Mouse (Mus musculus) forebrain, embryonic 13.5 days (tissue): ENCODE measurements around the gene Dpep2nb. TPM values are rescaled to one million over a fixed set of nuclear protein-coding genes. Genes with fewer than 3 reads are reported as not detected.
"Not testable (repeated sequence)": the region's sequence is repeated elsewhere in the genome, so short reads cannot be mapped to it uniquely, and the experiment has no call there.

Source experiments
- ATAC-seq: fragments of 200-750 bp; cut with Nextera tagmentation; 2 replicates; pipeline ENCODE4 v1.8.0; 2017
- H3K27ac ChIP-seq: fragments of 300-500 bp; sonication (generic); 2 replicates; pipeline ENCODE4 v1.5.1; 2015; ENCODE audit warnings: inconsistent platforms, mild to moderate bottlenecking, moderate library complexity
- H3K27me3 ChIP-seq: fragments of 300-500 bp; sonication (generic); 2 replicates; pipeline ENCODE4 v1.6.1; 2015; ENCODE audit warnings: mild to moderate bottlenecking, inconsistent platforms
- H3K36me3 ChIP-seq: fragments of 300-500 bp; sonication (generic); 2 replicates; pipeline ENCODE4 v1.6.1; 2015; ENCODE audit warnings: mild to moderate bottlenecking, inconsistent platforms; ENCODE audit not compliant: poor library complexity, severe bottlenecking
- H3K4me1 ChIP-seq: fragments of 300-500 bp; sonication (generic); 2 replicates; pipeline ENCODE4 v1.6.1; 2015; ENCODE audit warnings: inconsistent platforms
- H3K4me2 ChIP-seq: fragments of 300-500 bp; sonication (generic); 2 replicates; pipeline ENCODE4 v1.6.1; 2015; ENCODE audit warnings: inconsistent platforms, mild to moderate bottlenecking, moderate library complexity
- H3K4me3 ChIP-seq: fragments of 300-500 bp; sonication (generic); 2 replicates; pipeline ENCODE4 v1.5.1; 2015; ENCODE audit warnings: mild to moderate bottlenecking, inconsistent platforms
- H3K9ac ChIP-seq: fragments of 300-500 bp; sonication (generic); 2 replicates; pipeline ENCODE4 v1.6.1; 2015; ENCODE audit warnings: mild to moderate bottlenecking, inconsistent platforms
- H3K9me3 ChIP-seq: fragments of 300-500 bp; sonication (generic); replicated peaks from 2 replicates; pipeline ENCODE4 v1.6.1; 2016; ENCODE audit warnings: inconsistent platforms
- WGBS: fragments of 180-500 bp; shearing (Covaris S2); methylation state at CpG from one replicate; pipeline ENCODE4 v1.1.7; 2015; 5-methylcytosine and 5-hydroxymethylcytosine counted together
- polyA plus RNA-seq: library from polyadenylated mRNA; unstranded; fragments of >200 nt; fragmentation: Nextera tagmentation; extraction: Ambion mirVana; gene quantifications from 2 replicates; pipeline ENCODE4 v1.2.1, GENCODE M21; 2015

Dpep2nb gene
- polyA plus RNA-seq, 1 experiment from 2014 or later: not detected

DNA sequence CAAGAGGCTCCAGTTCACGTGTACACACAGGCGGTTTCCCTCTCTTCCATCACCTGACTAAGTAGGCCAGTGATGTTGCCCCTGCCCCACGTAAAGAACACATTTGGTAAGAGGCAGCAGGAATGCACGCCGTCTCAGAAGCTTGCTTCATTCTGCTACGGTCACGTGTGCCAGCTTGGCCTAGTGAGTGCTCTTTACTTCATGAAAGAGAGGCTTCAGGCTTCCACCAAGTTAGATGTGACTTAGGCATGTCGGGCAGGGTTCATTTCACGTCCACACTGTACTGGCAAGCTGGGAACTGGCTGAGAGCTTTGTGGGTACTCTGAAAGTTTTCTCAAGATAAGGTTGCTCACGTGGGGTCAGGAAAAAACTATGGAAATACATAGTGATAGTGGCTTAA lies 32.9 kb upstream of the Dpep2nb start:
- WGBS: 91% methylated on average over 10 of the region's 10 CpGs
- no peaks in the 10 kb centered on the region for H3K4me1 ChIP-seq
- peaks cover 16% of the 10 kb centered on the region for H3K36me3 ChIP-seq
- no peak overlapping the region for H3K9ac ChIP-seq
- no peak overlapping the region for H3K27ac ChIP-seq
- no peak overlapping the region for H3K4me2 ChIP-seq
- H3K27me3 ChIP-seq: no peaks in the 10 kb centered on the region
- no peak overlapping the region for H3K4me3 ChIP-seq
- no peak for ATAC-seq
- no peaks in the 10 kb centered on the region for H3K9me3 ChIP-seq

DNA sequence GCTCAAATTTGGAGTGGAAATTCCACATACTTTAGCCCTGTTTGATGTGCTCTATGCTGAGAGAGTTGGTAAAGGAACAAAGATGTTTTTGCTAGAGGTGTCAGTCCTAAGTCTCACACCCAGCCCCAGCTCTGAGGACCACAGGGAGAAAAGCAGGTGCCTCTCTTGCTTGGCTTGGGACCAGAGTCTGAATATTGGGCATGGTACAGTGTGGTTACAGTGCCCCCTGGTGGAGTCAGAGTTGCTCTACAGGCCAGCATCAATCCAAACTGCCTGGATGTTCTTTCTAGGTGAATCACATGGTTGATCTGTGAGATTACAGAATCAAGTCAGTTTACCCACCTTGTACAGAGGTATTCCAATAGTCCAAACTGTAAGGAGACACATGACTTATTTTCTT lies 16.7 kb upstream of the Dpep2nb start:
- Histone ChIP-seq H3K9me3 (no peaks in the 10 kb centered on the region), H3K4me2 (no peak overlapping the region), H3K27me3 (no peaks in the 10 kb centered on the region), H3K4me3 (no peak overlapping the region), H3K4me1 (no peaks in the 10 kb centered on the region), H3K27ac (no peak overlapping the region), H3K36me3 (peaks cover 39% of the 10 kb centered on the region), H3K9ac (no peak overlapping the region)
- ATAC-seq: peak; percentile 59; the same call in 1 of the 2 replicates

- 96% methylated on average over 3 of the region's 3 CpGs for WGBS
- no peak for ATAC-seq
- no peak overlapping the region for H3K4me3 ChIP-seq
- H3K4me2 ChIP-seq: no peak overlapping the region
- peaks cover 29% of the 10 kb centered on the region for H3K36me3 ChIP-seq
- no peak overlapping the region for H3K27ac ChIP-seq
- H3K9me3 ChIP-seq: no peaks in the 10 kb centered on the region
- no peaks in the 10 kb centered on the region for H3K4me1 ChIP-seq
- H3K9ac ChIP-seq: no peak overlapping the region
- H3K27me3 ChIP-seq: no peaks in the 10 kb centered on the region
These were observed 12.3 kb upstream of the Dpep2nb start for GRCm38 (mm10) chr8:106018039-106018438.

DNA sequence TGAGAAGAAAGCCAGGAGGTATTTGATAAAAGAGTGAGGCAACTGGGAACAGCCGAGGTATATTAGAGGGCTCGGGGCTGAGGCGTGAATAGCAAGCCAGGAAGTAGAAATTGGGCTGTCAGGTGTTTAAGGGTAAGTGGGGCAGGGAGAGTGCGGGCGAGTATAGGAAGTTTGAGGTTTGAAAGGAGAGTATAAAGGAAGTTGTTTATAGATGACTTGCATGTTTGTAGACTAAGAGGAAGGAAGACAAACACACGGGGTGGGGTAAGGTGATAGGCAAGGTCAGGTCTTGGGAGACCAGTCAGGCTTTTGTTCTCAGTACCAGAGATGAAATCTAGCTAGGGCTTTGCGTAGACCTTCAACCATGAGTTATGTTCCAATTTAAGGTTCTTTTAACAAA lies 11.4 kb upstream of the Dpep2nb start:
- no peak for ATAC-seq
- no peaks in the 10 kb centered on the region for H3K27me3 ChIP-seq
- H3K27ac ChIP-seq: no peak overlapping the region
- H3K4me2 ChIP-seq: no peak overlapping the region
- H3K9ac ChIP-seq: no peak overlapping the region
- H3K36me3 ChIP-seq: peaks cover 29% of the 10 kb centered on the region
- no peak overlapping the region for H3K4me3 ChIP-seq
- H3K9me3 ChIP-seq: no peaks in the 10 kb centered on the region
- H3K4me1 ChIP-seq: no peaks in the 10 kb centered on the region
- WGBS: 89% methylated on average over 7 of the region's 7 CpGs

GRCm38 (mm10) chr8:106016284-106016683 lies 10.5 kb upstream of the Dpep2nb start:
- peaks cover 5% of the 10 kb centered on the region; the same call in 1 of the 2 replicates for H3K4me1 ChIP-seq
- H3K4me3 ChIP-seq: no peak overlapping the region
- no peak overlapping the region for H3K9ac ChIP-seq
- no peak overlapping the region for H3K4me2 ChIP-seq
- H3K36me3 ChIP-seq: peaks cover 27% of the 10 kb centered on the region
- H3K27ac ChIP-seq: no peak overlapping the region
- no peaks in the 10 kb centered on the region for H3K9me3 ChIP-seq
- H3K27me3 ChIP-seq: no peaks in the 10 kb centered on the region
- no peak for ATAC-seq
- 92% methylated on average over 6 of the region's 6 CpGs for WGBS

GRCm38 (mm10) chr8:106012203-106012602 lies 6.4 kb upstream of the Dpep2nb start:
- not testable (repeated sequence) for H3K9me3 ChIP-seq, H3K27me3 ChIP-seq, ATAC-seq, H3K27ac ChIP-seq, H3K9ac ChIP-seq
- WGBS: 85% methylated on average over 8 of the region's 8 CpGs
- Histone ChIP-seq H3K36me3 (peaks cover 20% of the 10 kb centered on the region), H3K4me1 (peaks cover 20% of the 10 kb centered on the region), H3K4me3 (peak overlapping the region; percentile 97), H3K4me2 (peak overlapping the region; percentile 100)

DNA sequence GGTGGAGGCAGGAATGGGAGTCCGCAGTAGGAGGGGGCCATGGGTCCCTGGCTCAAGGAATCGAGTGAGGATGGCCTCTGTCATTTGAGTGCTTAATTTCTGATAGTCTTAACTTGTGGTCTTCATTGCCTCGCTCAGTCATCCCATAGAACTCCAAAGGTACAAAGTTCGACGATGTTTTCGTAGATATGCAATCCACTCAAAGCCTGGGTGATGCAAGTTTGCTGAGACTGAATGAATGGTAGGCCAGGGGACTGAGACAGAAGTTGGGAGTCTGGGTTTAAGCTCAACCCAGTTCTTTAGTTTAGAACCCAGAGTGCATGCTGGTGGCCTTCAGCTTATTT lies 5.8 kb upstream of the Dpep2nb start, which contains the start of gene Ddx28:
Ddx28 (minus strand) TSS at position 240 of the 344 bp plus-strand sequence.
- 2% methylated on average over 6 of the region's 6 CpGs for WGBS
- ATAC-seq: peak; percentile 17; the same call in 1 of the 2 replicates

GRCm38 (mm10) chr8:106010748-106011642 lies 5.2 kb upstream of the Dpep2nb start:
- Histone ChIP-seq H3K36me3 (peaks cover 15% of the 10 kb centered on the region), H3K4me2 (peak overlapping the region; percentile 100), H3K4me1 (peaks cover 20% of the 10 kb centered on the region), H3K4me3 (peak overlapping the region; percentile 97), H3K9ac (peak overlapping the region; percentile 91), H3K9me3 (no peaks in the 10 kb centered on the region), H3K27ac (peak overlapping the region; percentile 57; the same call in 1 of the 2 replicates), H3K27me3 (no peaks in the 10 kb centered on the region)
- WGBS: 1% methylated on average over 74 of the region's 74 CpGs
- ATAC-seq: peak; percentile 97

More for the DNA sequence above, 5.8 kb upstream of the Dpep2nb start, which contains the start of gene Ddx28:
- Histone ChIP-seq H3K36me3 (peaks cover 20% of the 10 kb centered on the region), H3K27me3 (no peaks in the 10 kb centered on the region), H3K4me2 (peak within 1 kb of the TSS; percentile 100), H3K4me1 (peaks cover 20% of the 10 kb centered on the region), H3K9ac (peak within 1 kb of the TSS; percentile 91), H3K4me3 (peak within 1 kb of the TSS; percentile 97), H3K27ac (peak within 1 kb of the TSS; percentile 57; the same call in 1 of the 2 replicates), H3K9me3 (no peaks in the 10 kb centered on the region)

DNA sequence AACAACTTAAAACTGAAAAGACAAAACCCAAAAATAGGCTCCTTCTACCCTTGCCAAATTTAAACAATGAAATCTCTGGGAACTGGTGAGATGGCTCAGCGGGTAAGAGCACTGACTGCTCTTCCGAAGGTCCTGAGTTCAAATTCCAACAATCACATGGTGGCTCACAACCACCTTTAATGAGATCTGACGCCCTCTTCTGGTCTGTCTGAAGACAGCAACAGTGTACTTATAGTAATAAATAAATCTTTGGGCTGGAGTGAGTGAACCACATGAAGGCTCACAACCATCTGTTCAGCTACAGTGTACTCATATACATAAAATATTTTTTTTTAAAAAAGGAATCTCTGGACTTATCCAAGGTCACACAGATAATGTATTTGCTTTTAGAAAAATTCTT lies 2.1 kb upstream of the Dpep2nb start:
- WGBS: 63% methylated on average over 3 of the region's 3 CpGs
- H3K4me2 ChIP-seq, ATAC-seq, H3K27ac ChIP-seq, H3K27me3 ChIP-seq, H3K9me3 ChIP-seq, H3K9ac ChIP-seq, H3K4me3 ChIP-seq: not testable (repeated sequence)
- peaks cover 20% of the 10 kb centered on the region for H3K4me1 ChIP-seq
- H3K36me3 ChIP-seq: peaks cover 11% of the 10 kb centered on the region

DNA sequence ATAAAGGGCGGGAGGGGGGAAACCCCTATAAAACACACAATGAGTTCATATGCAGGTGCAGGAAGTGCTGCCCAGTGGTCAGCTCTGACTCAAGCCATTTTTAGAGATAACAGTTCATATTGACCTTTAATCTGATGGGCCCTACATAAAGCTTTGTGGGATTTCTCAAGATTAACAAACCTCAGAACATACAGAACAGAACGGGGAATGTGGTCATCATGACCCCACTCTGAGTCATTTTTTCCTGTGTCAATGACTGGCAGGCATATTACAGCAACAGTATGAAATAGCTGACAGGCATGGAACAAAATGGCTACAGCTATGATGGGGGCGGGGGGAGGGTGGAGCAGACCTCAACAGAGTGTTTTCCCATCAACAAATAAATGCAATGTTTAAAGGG lies 1.4 kb upstream of the Dpep2nb start:
- Histone ChIP-seq H3K27ac (no peak overlapping the region), H3K4me1 (peaks cover 20% of the 10 kb centered on the region), H3K9ac (no peak overlapping the region), H3K9me3 (no peaks in the 10 kb centered on the region), H3K27me3 (no peaks in the 10 kb centered on the region), H3K4me3 (no peak overlapping the region), H3K36me3 (peaks cover 11% of the 10 kb centered on the region), H3K4me2 (no peak overlapping the region)
- 90% methylated on average over 3 of the region's 3 CpGs for WGBS
- no peak for ATAC-seq

DNA sequence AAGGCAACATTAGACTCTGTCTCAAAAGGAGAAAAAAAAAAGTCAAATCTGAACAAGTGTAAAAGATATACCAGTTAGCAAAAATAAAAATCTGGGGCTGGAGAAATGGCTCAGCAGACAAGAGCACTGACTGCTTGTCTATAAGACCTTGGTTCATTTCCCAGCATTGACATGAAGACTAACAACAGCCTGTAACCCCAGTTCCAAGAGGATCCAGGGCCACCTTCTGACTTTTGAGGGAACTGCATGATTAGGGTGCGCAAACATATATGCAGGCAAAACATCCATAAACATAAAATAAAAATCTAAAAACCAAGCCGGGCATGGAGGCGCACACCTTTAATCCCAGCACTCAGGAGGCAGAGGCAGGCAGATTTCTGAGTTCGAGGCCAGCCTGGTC lies 638 bp upstream of the Dpep2nb start:
- 90% methylated on average over 4 of the region's 4 CpGs for WGBS
- H3K4me2 ChIP-seq: no peak overlapping the region
- no peak overlapping the region for H3K4me3 ChIP-seq
- peaks cover 11% of the 10 kb centered on the region for H3K36me3 ChIP-seq
- peaks cover 16% of the 10 kb centered on the region for H3K4me1 ChIP-seq
- H3K27ac ChIP-seq: no peak overlapping the region
- H3K27me3 ChIP-seq: 0 out of 2 replicates have a peak, but pooled peaks cover 3% of the 10 kb centered on the region
- no peaks in the 10 kb centered on the region for H3K9me3 ChIP-seq
- no peak for ATAC-seq
- H3K9ac ChIP-seq: no peak overlapping the region

GRCm38 (mm10) chr8:106004538-106005207 lies 1.1 kb downstream of the Dpep2nb start:
- 84% methylated on average over 8 of the region's 8 CpGs for WGBS
- 0 out of 2 replicates have a peak, but pooled peaks cover 3% of the 10 kb centered on the region for H3K27me3 ChIP-seq
- H3K4me1 ChIP-seq: peaks cover 5% of the 10 kb centered on the region
- no peak overlapping the region for H3K9ac ChIP-seq
- H3K4me2 ChIP-seq: no peak overlapping the region
- no peak for ATAC-seq
- H3K36me3 ChIP-seq: peaks cover 6% of the 10 kb centered on the region
- H3K4me3 ChIP-seq: no peak overlapping the region
- no peak overlapping the region for H3K27ac ChIP-seq
- no peaks in the 10 kb centered on the region for H3K9me3 ChIP-seq
